Mouse (Mus musculus): ENCODE data around the gene S100a6. TPM values are rescaled to one million over a fixed set of nuclear protein-coding genes. Genes with fewer than 3 reads are reported as not detected.

Gene S100a6
- 14.6 and 16.8 TPM in 2 replicates for polyA plus RNA-seq (2016; fragmentation: Nextera tagmentation; extraction: Ambion mirVana)

GRCm38 (mm10) chr3:90612728-90613291 is at the start of gene S100a6:
Gene S100a6, plus strand, starts transcription at chr3:90612882.
- Histone ChIP-seq H3K9me3 (no peaks in the 10 kb centered on the region), H3K4me3 (peak within 1 kb of the TSS; percentile 31), H3K27ac (no peak within 1 kb of the TSS), H3K36me3 (no peaks in the 10 kb centered on the region), H3K4me1 (0 out of 2 replicates have a peak, but pooled peaks cover 9% of the 10 kb centered on the region), H3K9ac (peak within 1 kb of the TSS; percentile 45; the same call in 1 of the 2 replicates), H3K4me2 (replicated peaks) (peak within 1 kb of the TSS; percentile 73), H3K27me3 (replicated peaks) (peaks cover 8% of the 10 kb centered on the region; the same call in 1 of the 2 replicates)
- ATAC-seq (ENCODE audit: low FRiP score, low read depth): peak; percentile 72
- WGBS: 1% methylated on average over 23 of the region's 23 CpGs

GRCm38 (mm10) chr3:90574691-90575090 is 38.0 kb upstream of the S100a6 start:
- H3K27ac ChIP-seq: no peak overlapping the region
- H3K9ac ChIP-seq: no peak overlapping the region
- H3K4me2 ChIP-seq (replicated peaks): no peak overlapping the region
- no peaks in the 10 kb centered on the region for H3K4me1 ChIP-seq
- H3K9me3 ChIP-seq: no peaks in the 10 kb centered on the region
- WGBS: 90% methylated on average over 5 of the region's 5 CpGs
- no peak overlapping the region for H3K4me3 ChIP-seq
- ATAC-seq (ENCODE audit: low FRiP score, low read depth): no peak
- H3K36me3 ChIP-seq: no peaks in the 10 kb centered on the region
- H3K27me3 ChIP-seq (replicated peaks): no peaks in the 10 kb centered on the region

GRCm38 (mm10) chr3:90575320-90575719 is 37.4 kb upstream of the S100a6 start:
- no peak overlapping the region for H3K27ac ChIP-seq
- no peaks in the 10 kb centered on the region for H3K9me3 ChIP-seq
- no peak overlapping the region for H3K9ac ChIP-seq
- H3K4me1 ChIP-seq: no peaks in the 10 kb centered on the region
- 83% methylated on average over 3 of the region's 3 CpGs for whole genome bisulfite sequencing
- H3K27me3 ChIP-seq (replicated peaks): no peaks in the 10 kb centered on the region
- no peaks in the 10 kb centered on the region for H3K36me3 ChIP-seq
- H3K4me2 ChIP-seq (replicated peaks): no peak overlapping the region
- no peak for ATAC-seq (ENCODE audit: low FRiP score, low read depth)
- no peak overlapping the region for H3K4me3 ChIP-seq

GRCm38 (mm10) chr3:90576351-90577001 is 36.2 kb upstream of the S100a6 start:
- H3K9me3 ChIP-seq: no peaks in the 10 kb centered on the region
- H3K27me3 ChIP-seq (replicated peaks): no peaks in the 10 kb centered on the region
- H3K4me3 ChIP-seq: no peak overlapping the region
- no peak overlapping the region for H3K4me2 ChIP-seq (replicated peaks)
- no peak overlapping the region for H3K27ac ChIP-seq
- H3K9ac ChIP-seq: no peak overlapping the region
- H3K36me3 ChIP-seq: no peaks in the 10 kb centered on the region
- no peaks in the 10 kb centered on the region for H3K4me1 ChIP-seq
- ATAC-seq (ENCODE audit: low FRiP score, low read depth): no peak
- WGBS: 81% methylated on average over 10 of the region's 10 CpGs

GRCm38 (mm10) chr3:90579433-90579832 is 33.2 kb upstream of the S100a6 start:
- ATAC-seq (ENCODE audit: low FRiP score, low read depth): no peak
- Histone ChIP-seq H3K9me3 (no peaks in the 10 kb centered on the region), H3K4me1 (no peaks in the 10 kb centered on the region), H3K9ac (no peak overlapping the region), H3K36me3 (no peaks in the 10 kb centered on the region), H3K27me3 (replicated peaks) (no peaks in the 10 kb centered on the region), H3K4me3 (no peak overlapping the region), H3K27ac (no peak overlapping the region), H3K4me2 (replicated peaks) (no peak overlapping the region)
- 82% methylated on average over 7 of the region's 7 CpGs for WGBS

DNA sequence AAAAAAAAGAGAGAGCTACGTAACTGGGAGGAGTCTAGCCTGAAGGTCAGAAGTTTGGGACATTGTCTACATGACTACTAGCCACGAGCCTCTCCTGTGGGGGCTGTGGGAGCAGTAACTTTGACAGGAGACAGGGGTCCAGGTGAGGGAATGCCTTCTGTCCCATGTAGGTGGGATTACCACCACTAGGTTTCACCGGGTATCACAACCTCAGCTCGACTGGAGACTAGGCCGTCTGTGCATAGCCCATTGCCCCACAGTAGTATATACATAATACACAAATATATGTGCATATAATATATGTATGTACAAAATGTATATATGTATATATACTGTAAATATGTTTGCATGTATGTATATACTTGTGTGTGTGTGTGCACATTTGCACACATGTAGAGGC is 31.5 kb upstream of the S100a6 start:
- ATAC-seq (ENCODE audit: low FRiP score, low read depth): no peak
- Histone ChIP-seq H3K9me3 (no peaks in the 10 kb centered on the region), H3K27me3 (replicated peaks) (no peaks in the 10 kb centered on the region), H3K4me3 (no peak overlapping the region), H3K4me1 (no peaks in the 10 kb centered on the region), H3K36me3 (no peaks in the 10 kb centered on the region), H3K4me2 (replicated peaks) (no peak overlapping the region), H3K27ac (no peak overlapping the region), H3K9ac (no peak overlapping the region)
- WGBS: 95% methylated on average over 5 of the region's 5 CpGs

- no peak overlapping the region for H3K4me2 ChIP-seq (replicated peaks)
- ATAC-seq (ENCODE audit: low FRiP score, low read depth): no peak
Observed at GRCm38 (mm10) chr3:90582156-90582555, 30.5 kb upstream of the S100a6 start.

DNA sequence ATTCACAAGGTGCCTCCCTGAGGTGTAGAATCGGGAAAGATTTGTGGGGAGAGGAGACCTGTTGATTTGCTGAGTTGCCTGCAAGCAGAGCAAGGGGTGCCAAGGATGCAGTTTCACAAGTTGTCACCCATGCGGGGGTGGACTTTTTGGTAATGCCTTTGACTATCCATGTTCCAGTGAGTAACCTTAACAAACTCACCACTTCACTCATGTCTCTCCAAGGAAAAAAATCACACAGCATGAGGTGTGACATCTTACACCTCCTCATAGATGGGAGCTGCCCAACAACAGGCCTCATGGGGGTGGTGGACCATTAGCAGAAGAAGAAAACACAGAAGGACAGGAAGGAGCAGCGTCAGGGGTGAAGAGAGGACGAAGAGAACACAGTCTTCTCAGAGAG is 30.1 kb upstream of the S100a6 start:
- no peaks in the 10 kb centered on the region for H3K9me3 ChIP-seq
- H3K9ac ChIP-seq: no peak overlapping the region
- H3K4me2 ChIP-seq (replicated peaks): no peak overlapping the region
- no peak for ATAC-seq (ENCODE audit: low FRiP score, low read depth)
- H3K27ac ChIP-seq: no peak overlapping the region
- no peaks in the 10 kb centered on the region for H3K36me3 ChIP-seq
- H3K27me3 ChIP-seq (replicated peaks): no peaks in the 10 kb centered on the region
- no peaks in the 10 kb centered on the region for H3K4me1 ChIP-seq
- no peak overlapping the region for H3K4me3 ChIP-seq
- WGBS: 83% methylated on average over 4 of the region's 4 CpGs

More at GRCm38 (mm10) chr3:90582156-90582555, 30.5 kb upstream of the S100a6 start:
- H3K27ac ChIP-seq: no peak overlapping the region
- no peaks in the 10 kb centered on the region for H3K4me1 ChIP-seq
- no peaks in the 10 kb centered on the region for H3K36me3 ChIP-seq
- no peaks in the 10 kb centered on the region for H3K9me3 ChIP-seq
- H3K9ac ChIP-seq: no peak overlapping the region
- 98% methylated on average over 1 of the region's 1 CpGs for WGBS
- no peaks in the 10 kb centered on the region for H3K27me3 ChIP-seq (replicated peaks)
- no peak overlapping the region for H3K4me3 ChIP-seq

- no peak overlapping the region for H3K4me2 ChIP-seq (replicated peaks)
- no peaks in the 10 kb centered on the region for H3K36me3 ChIP-seq
- no peak overlapping the region for H3K4me3 ChIP-seq
- H3K9me3 ChIP-seq: no peaks in the 10 kb centered on the region
- no peaks in the 10 kb centered on the region for H3K4me1 ChIP-seq
- no peak overlapping the region for H3K27ac ChIP-seq
- H3K9ac ChIP-seq: no peak overlapping the region
- no peak for ATAC-seq (ENCODE audit: low FRiP score, low read depth)
- 55% methylated on average over 3 of the region's 3 CpGs for whole genome bisulfite sequencing
- no peaks in the 10 kb centered on the region for H3K27me3 ChIP-seq (replicated peaks)
Observed at GRCm38 (mm10) chr3:90583893-90584292, 28.8 kb upstream of the S100a6 start.

GRCm38 (mm10) chr3:90585595-90585994 is 27.1 kb upstream of the S100a6 start:
- Histone ChIP-seq H3K4me1 (no peaks in the 10 kb centered on the region), H3K9me3 (no peaks in the 10 kb centered on the region), H3K4me3 (no peak overlapping the region), H3K4me2 (replicated peaks) (no peak overlapping the region), H3K27me3 (replicated peaks) (no peaks in the 10 kb centered on the region), H3K27ac (no peak overlapping the region), H3K9ac (no peak overlapping the region), H3K36me3 (no peaks in the 10 kb centered on the region)
- no peak for ATAC-seq (ENCODE audit: low FRiP score, low read depth)
- WGBS: 32% methylated on average over 5 of the region's 5 CpGs

GRCm38 (mm10) chr3:90586016-90586643 is 26.6 kb upstream of the S100a6 start:
- H3K27ac ChIP-seq: no peak overlapping the region
- H3K27me3 ChIP-seq (replicated peaks): no peaks in the 10 kb centered on the region
- no peaks in the 10 kb centered on the region for H3K4me1 ChIP-seq
- ATAC-seq (ENCODE audit: low FRiP score, low read depth): no peak
- H3K36me3 ChIP-seq: no peaks in the 10 kb centered on the region
- no peak overlapping the region for H3K9ac ChIP-seq
- H3K4me3 ChIP-seq: no peak overlapping the region
- no peaks in the 10 kb centered on the region for H3K9me3 ChIP-seq
- WGBS: 85% methylated on average over 15 of the region's 15 CpGs
- H3K4me2 ChIP-seq (replicated peaks): no peak overlapping the region

DNA sequence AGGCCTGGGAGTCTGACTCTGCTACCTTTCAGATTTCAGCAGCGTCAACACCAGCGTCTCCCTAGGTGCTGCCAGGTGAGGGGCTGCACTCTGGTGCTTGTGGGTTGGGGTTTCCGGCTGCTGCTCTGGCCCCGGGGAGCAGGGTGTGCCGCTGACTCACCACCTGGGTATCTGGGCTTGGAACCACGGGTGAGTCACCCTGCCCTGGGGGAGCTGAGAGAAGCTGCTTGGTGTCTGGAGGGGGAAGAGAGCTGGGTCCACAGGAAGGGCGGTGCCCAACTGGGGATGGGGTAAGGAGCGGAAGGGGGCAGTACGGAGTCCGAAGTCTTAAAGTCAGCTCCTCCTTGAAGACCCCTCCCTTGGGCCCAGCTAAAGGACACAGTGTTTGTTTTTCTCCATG is 25.8 kb upstream of the S100a6 start:
- no peaks in the 10 kb centered on the region for H3K4me1 ChIP-seq
- no peak for ATAC-seq (ENCODE audit: low FRiP score, low read depth)
- no peak overlapping the region for H3K9ac ChIP-seq
- WGBS: 74% methylated on average over 10 of the region's 10 CpGs
- H3K27me3 ChIP-seq (replicated peaks): no peaks in the 10 kb centered on the region
- H3K36me3 ChIP-seq: no peaks in the 10 kb centered on the region
- no peak overlapping the region for H3K4me3 ChIP-seq
- no peaks in the 10 kb centered on the region for H3K9me3 ChIP-seq
- H3K4me2 ChIP-seq (replicated peaks): no peak overlapping the region
- no peak overlapping the region for H3K27ac ChIP-seq
